Mouse (Mus musculus): ENCODE results near the gene Styxl1.

- TF ChIP-seq CTCF (IDR thresholded peaks at IDR 0.05; ENCODE audit: low read depth, low read length) (no peak), GATA1 (IDR thresholded peaks at IDR 0.05; ENCODE audit: borderline replicate concordance, low read length) (no peak), TAL1 (conservative IDR thresholded peaks at IDR 0.05; ENCODE audit: low read depth, low read length) (no peak), GATA2 (IDR thresholded peaks at IDR 0.05; ENCODE audit: borderline replicate concordance, low read depth, low read length) (no peak)
Measured at GRCm38 (mm10) chr5:135730278-135730677, 47.9 kb downstream of the Styxl1 start.
